Mouse (Mus musculus): ENCODE measurements at regions not wholly inside any gene's neighbourhood (a gene's known extent, or its start where the extent isn't known, plus 50 kb on each side); places are given as distances from the start of the nearest gene placed in this dataset.

DNA sequence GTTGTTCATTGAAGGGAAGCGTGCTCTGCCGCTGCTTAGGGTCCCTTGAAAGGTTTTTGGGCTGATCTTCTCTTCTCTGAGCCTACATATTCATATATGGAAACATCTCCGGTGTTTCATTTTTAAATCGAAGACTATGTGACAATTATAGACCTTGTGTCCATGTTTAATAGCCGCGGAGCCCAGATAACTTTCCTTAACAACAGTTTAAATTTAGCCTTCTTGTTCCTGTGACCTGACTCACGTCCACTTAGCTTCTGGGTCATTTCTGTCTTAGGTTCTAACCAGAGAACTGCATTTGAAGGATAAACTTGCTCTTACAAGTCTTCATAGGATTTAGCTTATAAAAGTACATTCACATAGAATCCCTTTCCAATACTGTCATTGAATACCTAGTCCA lies 153.6 kb downstream of the Sptssa start:
- ATAC-seq (ENCODE audit: insufficient read depth, low FRiP score, low TSS enrichment) = no peak
- H3K9me3 ChIP-seq (ENCODE audit: control insufficient read depth, low read length) = no peaks in the 10 kb centered on the region
- H3K27me3 ChIP-seq (ENCODE audit: control insufficient read depth, insufficient read depth, low read length) = no peaks in the 10 kb centered on the region
- 90% methylated on average over 7 of the region's 7 CpGs for WGBS
- H3K4me2 ChIP-seq (ENCODE audit: low read depth) = no peak overlapping the region
- H3K27ac ChIP-seq (ENCODE audit: low read depth, low read length) = no peak overlapping the region
- no peak overlapping the region for H3K9ac ChIP-seq (ENCODE audit: low read length)
- H3K36me3 ChIP-seq (ENCODE audit: control insufficient read depth, insufficient read depth, low read length) = no peaks in the 10 kb centered on the region
- no peaks in the 10 kb centered on the region for H3K4me1 ChIP-seq (ENCODE audit: control insufficient read depth, insufficient read depth, low read length)
- DNase-seq (ENCODE audit: low spot score) = no peak
- no peak overlapping the region for H3K4me3 ChIP-seq (ENCODE audit: low read depth, low read length)

DNA sequence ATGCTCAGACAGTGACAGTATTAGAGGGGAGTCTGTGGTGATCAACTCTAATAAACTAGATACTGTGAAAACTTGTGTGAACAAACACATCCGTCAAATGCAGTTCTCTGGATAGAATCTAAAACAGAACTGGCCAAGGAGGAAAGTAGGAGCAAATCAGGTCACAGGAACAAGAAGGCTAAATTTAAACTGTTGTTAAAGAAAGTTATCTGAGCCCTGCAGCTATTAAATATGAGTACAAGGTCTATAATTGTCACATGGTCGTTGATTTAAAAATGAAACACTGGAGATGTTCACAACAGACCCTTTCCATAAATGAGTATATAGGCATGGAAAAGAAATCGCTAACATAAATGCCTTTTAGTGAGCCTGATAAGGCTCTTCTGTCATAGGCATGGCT lies 156.4 kb downstream of the Sptssa start:
- Histone ChIP-seq H3K9ac (ENCODE audit: low read length) (no peak overlapping the region), H3K4me2 (ENCODE audit: low read depth) (no peak overlapping the region), H3K27ac (ENCODE audit: low read depth, low read length) (no peak overlapping the region), H3K4me3 (ENCODE audit: low read depth, low read length) (no peak overlapping the region), H3K4me1 (ENCODE audit: control insufficient read depth, insufficient read depth, low read length) (no peaks in the 10 kb centered on the region), H3K27me3 (ENCODE audit: control insufficient read depth, insufficient read depth, low read length) (no peaks in the 10 kb centered on the region), H3K9me3 (ENCODE audit: control insufficient read depth, low read length) (no peaks in the 10 kb centered on the region), H3K36me3 (ENCODE audit: control insufficient read depth, insufficient read depth, low read length) (no peaks in the 10 kb centered on the region)
- ATAC-seq (ENCODE audit: insufficient read depth, low FRiP score, low TSS enrichment) (no peak), DNase-seq (ENCODE audit: low spot score) (no peak)
- WGBS = 85% methylated on average over 3 of the region's 3 CpGs

DNA sequence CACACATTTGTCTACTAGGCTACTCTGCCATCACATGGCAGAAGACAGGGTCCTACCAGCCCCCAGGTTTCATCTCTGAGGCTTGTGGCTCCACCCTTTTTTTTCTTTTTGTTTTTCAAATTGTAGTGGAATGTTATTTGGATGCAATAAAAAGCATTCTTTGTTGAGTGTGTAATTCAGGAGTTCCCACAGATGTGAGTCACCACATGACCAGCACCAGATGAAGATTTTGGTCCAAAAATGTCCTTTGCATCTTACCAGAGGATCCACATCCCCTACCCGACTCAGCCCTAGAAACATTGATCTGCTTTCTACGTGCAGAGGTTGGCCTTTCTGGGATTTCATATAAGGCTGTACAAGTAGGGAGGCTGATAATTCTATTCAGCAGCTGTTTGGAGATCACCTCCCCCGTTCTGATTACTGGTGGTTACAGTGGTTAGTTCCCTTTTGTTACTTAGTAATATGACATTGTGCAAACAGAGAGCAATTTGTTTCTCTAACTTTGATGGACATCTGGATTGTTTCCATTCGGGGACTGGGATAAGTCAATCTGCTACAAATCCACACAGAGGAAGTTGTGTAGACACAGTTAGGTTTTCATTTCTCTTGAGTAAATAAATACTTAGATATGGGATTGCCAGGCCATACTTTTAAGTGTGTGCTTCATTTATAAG lies 160.5 kb downstream of the Sptssa start:
- Histone ChIP-seq H3K4me2 (ENCODE audit: low read depth) (no peak overlapping the region), H3K27ac (ENCODE audit: low read depth, low read length) (no peak overlapping the region), H3K36me3 (ENCODE audit: control insufficient read depth, insufficient read depth, low read length) (no peaks in the 10 kb centered on the region), H3K4me3 (ENCODE audit: low read depth, low read length) (no peak overlapping the region), H3K4me1 (ENCODE audit: control insufficient read depth, insufficient read depth, low read length) (no peaks in the 10 kb centered on the region), H3K9me3 (ENCODE audit: control insufficient read depth, low read length) (no peaks in the 10 kb centered on the region), H3K9ac (ENCODE audit: low read length) (no peak overlapping the region), H3K27me3 (ENCODE audit: control insufficient read depth, insufficient read depth, low read length) (no peaks in the 10 kb centered on the region)
- ATAC-seq (ENCODE audit: insufficient read depth, low FRiP score, low TSS enrichment) = no peak
- no peak for DNase-seq (ENCODE audit: low spot score)
- WGBS = 75% methylated on average over 4 of the region's 4 CpGs

DNA sequence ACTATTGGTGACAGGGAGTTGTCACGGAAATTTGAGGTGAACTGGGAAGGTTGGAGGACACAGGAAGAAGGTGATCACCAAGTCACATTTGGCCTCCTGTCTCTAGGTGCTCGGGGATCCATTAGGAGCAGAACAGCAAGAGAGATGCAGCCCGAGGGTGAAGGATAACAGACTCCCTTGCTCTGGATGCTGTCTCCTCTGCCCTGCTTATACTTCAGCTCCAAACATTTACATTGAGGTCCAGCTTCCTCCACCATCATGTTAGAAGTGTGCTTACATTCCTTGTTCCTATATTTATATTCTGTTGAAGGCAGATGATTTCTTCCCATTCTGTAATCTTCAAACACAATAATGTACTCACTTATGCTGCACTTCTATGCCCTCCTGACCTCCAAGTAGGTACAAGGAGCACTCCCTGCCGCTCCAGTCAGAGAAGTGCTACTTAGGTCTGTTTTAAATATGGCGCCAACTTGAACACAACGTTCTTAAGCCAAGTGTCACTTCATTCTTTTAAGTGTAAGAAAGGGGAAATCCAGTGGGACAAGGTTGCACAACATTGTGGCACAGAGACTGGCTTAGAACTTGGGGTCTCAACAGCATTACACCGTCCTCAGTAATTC lies 161.5 kb downstream of the Sptssa start:
- 85% methylated on average over 7 of the region's 7 CpGs for WGBS
- no peak overlapping the region for H3K27ac ChIP-seq (ENCODE audit: low read depth, low read length)
- no peaks in the 10 kb centered on the region for H3K36me3 ChIP-seq (ENCODE audit: control insufficient read depth, insufficient read depth, low read length)
- no peak overlapping the region for H3K4me3 ChIP-seq (ENCODE audit: low read depth, low read length)
- no peak for ATAC-seq (ENCODE audit: insufficient read depth, low FRiP score, low TSS enrichment)
- no peak overlapping the region for H3K9ac ChIP-seq (ENCODE audit: low read length)
- DNase-seq (ENCODE audit: low spot score) = no peak
- no peaks in the 10 kb centered on the region for H3K9me3 ChIP-seq (ENCODE audit: control insufficient read depth, low read length)
- H3K4me2 ChIP-seq (ENCODE audit: low read depth) = no peak overlapping the region
- H3K27me3 ChIP-seq (ENCODE audit: control insufficient read depth, insufficient read depth, low read length) = no peaks in the 10 kb centered on the region
- H3K4me1 ChIP-seq (ENCODE audit: control insufficient read depth, insufficient read depth, low read length) = no peaks in the 10 kb centered on the region

DNA sequence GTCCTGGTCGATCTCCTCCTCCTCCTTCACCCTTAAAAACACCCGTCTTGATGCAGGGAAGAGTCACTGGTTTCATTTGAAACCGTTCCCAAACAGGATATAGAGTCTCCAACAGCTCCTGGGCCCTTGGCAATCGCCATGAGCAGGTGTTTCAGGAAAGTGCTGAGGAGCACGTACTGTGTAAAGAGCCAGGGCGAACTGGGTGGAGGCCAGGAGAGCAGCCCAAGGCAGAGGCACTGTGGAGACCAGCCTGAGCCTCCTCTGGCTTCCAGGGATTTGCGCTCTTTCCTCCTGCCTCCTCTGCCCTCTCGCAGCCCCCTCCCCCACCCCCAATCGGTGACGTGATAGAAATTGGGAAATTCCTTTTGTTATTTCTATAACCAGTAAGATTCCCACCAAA lies 163.6 kb downstream of the Sptssa start:
- ATAC-seq (ENCODE audit: insufficient read depth, low FRiP score, low TSS enrichment) = no peak
- H3K27ac ChIP-seq (ENCODE audit: low read depth, low read length) = no peak overlapping the region
- 53% methylated on average over 10 of the region's 10 CpGs for WGBS

DNA sequence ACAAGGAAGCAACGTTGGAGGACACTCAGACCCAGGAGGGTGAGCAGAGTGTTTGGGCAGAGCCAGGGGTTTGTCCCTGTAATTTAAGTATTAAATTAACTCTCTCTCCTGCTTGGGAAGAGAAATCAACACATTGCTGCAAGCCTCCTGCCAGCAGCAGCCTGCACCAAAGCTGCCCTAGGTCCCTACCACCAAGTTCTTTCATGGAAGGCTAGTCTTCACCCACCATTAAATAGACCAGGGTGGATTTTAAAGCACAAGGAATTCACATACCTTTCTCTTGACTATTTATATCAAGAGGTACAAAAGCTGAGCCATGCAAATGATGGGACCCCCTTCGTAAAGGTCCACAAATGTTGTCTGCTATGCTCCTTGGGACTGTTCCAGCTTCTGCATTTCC lies 165.9 kb downstream of the Sptssa start:
- Histone ChIP-seq H3K4me1 (ENCODE audit: control insufficient read depth, insufficient read depth, low read length) (no peaks in the 10 kb centered on the region), H3K36me3 (ENCODE audit: control insufficient read depth, insufficient read depth, low read length) (no peaks in the 10 kb centered on the region), H3K27ac (ENCODE audit: low read depth, low read length) (no peak overlapping the region), H3K4me2 (ENCODE audit: low read depth) (no peak overlapping the region), H3K9me3 (ENCODE audit: control insufficient read depth, low read length) (no peaks in the 10 kb centered on the region), H3K27me3 (ENCODE audit: control insufficient read depth, insufficient read depth, low read length) (no peaks in the 10 kb centered on the region), H3K9ac (ENCODE audit: low read length) (no peak overlapping the region), H3K4me3 (ENCODE audit: low read depth, low read length) (no peak overlapping the region)
- DNase-seq (ENCODE audit: low spot score) (no peak), ATAC-seq (ENCODE audit: insufficient read depth, low FRiP score, low TSS enrichment) (no peak)
- WGBS = 82% methylated on average over 2 of the region's 2 CpGs

More for the DNA sequence above, 163.6 kb downstream of the Sptssa start:
- H3K4me1 ChIP-seq (ENCODE audit: control insufficient read depth, insufficient read depth, low read length) = no peaks in the 10 kb centered on the region
- H3K4me3 ChIP-seq (ENCODE audit: low read depth, low read length) = no peak overlapping the region
- no peak overlapping the region for H3K9ac ChIP-seq (ENCODE audit: low read length)
- H3K9me3 ChIP-seq (ENCODE audit: control insufficient read depth, low read length) = no peaks in the 10 kb centered on the region
- no peaks in the 10 kb centered on the region for H3K36me3 ChIP-seq (ENCODE audit: control insufficient read depth, insufficient read depth, low read length)
- no peak for DNase-seq (ENCODE audit: low spot score)
- no peaks in the 10 kb centered on the region for H3K27me3 ChIP-seq (ENCODE audit: control insufficient read depth, insufficient read depth, low read length)
- H3K4me2 ChIP-seq (ENCODE audit: low read depth) = no peak overlapping the region

DNA sequence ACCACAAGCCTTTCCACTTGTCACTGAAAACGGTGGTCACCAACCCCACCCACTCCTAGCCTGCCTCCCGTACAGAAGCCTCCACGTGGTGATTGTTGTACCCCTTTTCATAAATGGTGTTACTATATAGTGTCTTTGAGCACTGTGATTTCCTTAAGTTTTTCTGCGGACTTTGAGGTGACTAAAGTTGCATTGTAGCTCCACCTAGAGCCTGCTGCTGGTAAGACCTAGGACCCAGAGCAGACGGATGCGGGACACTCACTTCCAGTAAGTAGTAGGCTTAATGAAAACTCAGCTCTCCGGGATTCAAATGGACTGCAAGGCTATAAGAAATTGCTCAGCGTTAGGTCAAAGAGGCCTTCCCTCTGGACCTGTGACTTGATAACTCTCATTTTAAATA lies 166.7 kb downstream of the Sptssa start:
- Histone ChIP-seq H3K9ac (ENCODE audit: low read length) (no peak overlapping the region), H3K9me3 (ENCODE audit: control insufficient read depth, low read length) (no peaks in the 10 kb centered on the region), H3K4me1 (ENCODE audit: control insufficient read depth, insufficient read depth, low read length) (no peaks in the 10 kb centered on the region), H3K27ac (ENCODE audit: low read depth, low read length) (no peak overlapping the region), H3K36me3 (ENCODE audit: control insufficient read depth, insufficient read depth, low read length) (no peaks in the 10 kb centered on the region), H3K27me3 (ENCODE audit: control insufficient read depth, insufficient read depth, low read length) (no peaks in the 10 kb centered on the region), H3K4me2 (ENCODE audit: low read depth) (no peak overlapping the region), H3K4me3 (ENCODE audit: low read depth, low read length) (no peak overlapping the region)
- WGBS = 7% methylated on average over 8 of the region's 8 CpGs
- ATAC-seq (ENCODE audit: insufficient read depth, low FRiP score, low TSS enrichment) (no peak; the same call in 1 of the 2 replicates), DNase-seq (ENCODE audit: low spot score) (peak; percentile 71)

DNA sequence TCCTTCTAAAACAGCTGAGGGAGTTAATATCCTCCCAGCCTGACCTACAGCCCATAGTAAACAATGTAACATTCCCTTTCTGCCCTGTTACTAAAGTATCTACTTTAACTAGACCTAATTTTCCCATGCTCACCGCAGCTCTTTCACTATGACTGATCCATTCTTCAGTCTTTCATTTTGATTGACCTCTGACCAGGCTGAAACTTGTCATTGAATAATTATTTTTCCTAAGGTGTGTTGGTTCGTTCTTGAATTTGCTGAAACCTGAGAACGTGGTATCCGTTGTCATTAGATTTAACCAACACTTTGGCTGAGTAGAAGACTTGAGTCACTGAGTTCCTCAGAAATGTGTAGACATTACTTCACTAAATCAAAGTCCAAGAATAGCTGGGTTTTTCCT lies 168.7 kb downstream of the Sptssa start:
- Histone ChIP-seq H3K4me2 (ENCODE audit: low read depth) (no peak overlapping the region), H3K4me3 (ENCODE audit: low read depth, low read length) (no peak overlapping the region), H3K27ac (ENCODE audit: low read depth, low read length) (no peak overlapping the region), H3K4me1 (ENCODE audit: control insufficient read depth, insufficient read depth, low read length) (no peaks in the 10 kb centered on the region), H3K9ac (ENCODE audit: low read length) (no peak overlapping the region), H3K27me3 (ENCODE audit: control insufficient read depth, insufficient read depth, low read length) (no peaks in the 10 kb centered on the region), H3K9me3 (ENCODE audit: control insufficient read depth, low read length) (no peaks in the 10 kb centered on the region), H3K36me3 (ENCODE audit: control insufficient read depth, insufficient read depth, low read length) (no peaks in the 10 kb centered on the region)
- 87% methylated on average over 4 of the region's 4 CpGs for WGBS
- DNase-seq (ENCODE audit: low spot score) (no peak), ATAC-seq (ENCODE audit: insufficient read depth, low FRiP score, low TSS enrichment) (no peak)

DNA sequence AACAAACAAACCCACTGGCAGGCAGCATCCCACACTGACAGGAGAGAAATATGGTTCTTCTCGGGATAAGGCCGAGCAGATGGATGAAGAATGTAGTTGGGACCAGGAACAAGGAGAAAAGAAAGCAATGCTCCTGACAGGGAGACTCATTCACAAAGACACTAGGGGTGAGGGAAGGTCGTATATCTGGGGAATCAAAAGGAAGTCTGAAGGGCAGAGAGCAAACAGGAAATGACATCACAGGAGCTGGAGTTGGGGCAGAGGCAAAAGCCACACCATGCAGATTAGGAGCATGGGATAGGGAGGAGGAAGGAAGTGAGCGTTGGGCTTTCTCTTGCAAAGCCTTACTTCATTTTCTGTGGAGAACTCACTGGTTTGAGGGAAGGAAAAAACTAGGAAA lies 174.4 kb downstream of the Sptssa start:
- Histone ChIP-seq H3K9ac (ENCODE audit: low read length) (no peak overlapping the region), H3K27ac (ENCODE audit: low read depth, low read length) (no peak overlapping the region), H3K27me3 (ENCODE audit: control insufficient read depth, insufficient read depth, low read length) (no peaks in the 10 kb centered on the region), H3K4me2 (ENCODE audit: low read depth) (no peak overlapping the region), H3K4me1 (ENCODE audit: control insufficient read depth, insufficient read depth, low read length) (no peaks in the 10 kb centered on the region), H3K9me3 (ENCODE audit: control insufficient read depth, low read length) (no peaks in the 10 kb centered on the region), H3K4me3 (ENCODE audit: low read depth, low read length) (no peak overlapping the region), H3K36me3 (ENCODE audit: control insufficient read depth, insufficient read depth, low read length) (no peaks in the 10 kb centered on the region)
- 50% methylated on average over 4 of the region's 4 CpGs for WGBS
- DNase-seq (ENCODE audit: low spot score) (no peak), ATAC-seq (ENCODE audit: insufficient read depth, low FRiP score, low TSS enrichment) (no peak)
